Mouse (Mus musculus) brain, adult 2 months (tissue): ENCODE data around the gene Chmp4b.

Source experiments
- DNase-seq: peaks from one replicate; pipeline ENCODE4 v3.0.0; 2011; ENCODE audit warnings: low read depth, low spot score

Gene Chmp4b

DNA sequence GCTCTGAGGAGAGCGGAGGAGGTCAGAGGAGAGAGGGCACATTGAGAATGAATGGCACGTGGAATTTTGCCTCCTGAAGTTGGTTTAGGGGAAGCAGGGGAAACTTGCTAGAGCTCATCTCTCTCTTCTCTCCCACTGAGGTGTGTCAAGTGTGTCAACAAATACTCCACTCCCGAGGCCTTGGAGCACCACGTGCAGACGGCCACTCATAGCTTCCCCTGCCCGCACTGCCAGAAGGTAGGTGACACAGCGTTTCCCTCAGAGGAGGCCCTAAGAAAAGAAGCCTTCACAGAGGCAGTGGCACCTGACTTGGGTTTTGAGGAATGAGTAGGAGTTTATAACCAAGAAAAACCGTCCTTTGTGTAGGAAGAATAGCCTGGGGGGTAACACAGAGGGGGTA lies 10.3 kb upstream of the Chmp4b start:
- DNase-seq, result no peak

DNA sequence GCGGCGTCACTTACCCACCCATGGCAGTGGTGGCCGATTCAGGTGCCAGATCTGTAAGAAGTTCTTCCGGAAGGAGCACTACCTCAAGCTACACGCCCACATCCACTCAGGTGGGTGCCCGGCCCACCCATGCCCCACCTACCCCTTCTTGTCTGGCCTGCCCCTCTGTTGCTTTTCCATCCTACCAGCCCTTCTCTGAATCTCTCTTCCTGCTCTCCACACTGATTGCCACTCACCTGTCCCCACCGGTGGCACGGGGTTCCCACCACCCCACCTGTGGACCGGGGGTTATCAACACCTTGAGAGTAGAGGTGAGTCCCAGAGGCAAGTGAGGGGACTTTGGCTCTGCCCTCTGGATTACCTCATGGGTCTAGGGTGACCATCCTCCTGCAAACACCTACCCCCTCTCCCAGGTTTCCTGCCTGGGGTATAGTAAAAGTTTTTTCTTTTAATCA lies 9.5 kb upstream of the Chmp4b start:
- DNase-seq, result no peak

DNA sequence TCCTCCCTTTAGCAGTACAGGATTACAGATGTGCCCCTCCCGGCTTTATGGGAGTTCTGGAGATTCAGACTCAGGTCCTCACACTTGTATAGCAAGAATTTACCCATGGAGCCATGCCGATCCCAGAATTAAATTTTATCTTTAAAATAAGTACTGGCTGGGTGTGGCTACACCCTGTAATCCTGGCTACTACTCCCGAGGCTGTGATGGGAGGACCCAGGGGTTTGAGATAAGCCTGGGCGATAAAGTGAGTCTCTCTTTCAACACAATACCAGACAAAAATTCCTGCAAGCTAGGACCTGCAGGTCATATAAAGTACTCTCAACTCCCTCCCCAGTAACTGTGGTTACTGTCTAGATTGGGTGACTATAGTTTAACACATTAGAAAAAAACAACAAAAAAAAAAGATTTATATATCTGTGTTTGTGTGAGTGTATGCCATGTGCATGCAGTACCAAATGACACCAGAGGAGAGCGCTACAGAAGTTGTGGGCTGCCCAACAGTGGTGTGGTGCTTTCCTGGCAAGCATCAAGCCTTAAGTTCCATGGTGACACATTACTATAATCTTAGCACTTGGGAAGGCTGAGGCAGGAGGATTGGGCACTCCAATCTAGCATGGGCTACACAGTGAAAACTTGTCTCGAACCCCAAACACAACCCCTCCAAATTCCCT lies 8.7 kb upstream of the Chmp4b start:
- DNase-seq, result no peak

DNA sequence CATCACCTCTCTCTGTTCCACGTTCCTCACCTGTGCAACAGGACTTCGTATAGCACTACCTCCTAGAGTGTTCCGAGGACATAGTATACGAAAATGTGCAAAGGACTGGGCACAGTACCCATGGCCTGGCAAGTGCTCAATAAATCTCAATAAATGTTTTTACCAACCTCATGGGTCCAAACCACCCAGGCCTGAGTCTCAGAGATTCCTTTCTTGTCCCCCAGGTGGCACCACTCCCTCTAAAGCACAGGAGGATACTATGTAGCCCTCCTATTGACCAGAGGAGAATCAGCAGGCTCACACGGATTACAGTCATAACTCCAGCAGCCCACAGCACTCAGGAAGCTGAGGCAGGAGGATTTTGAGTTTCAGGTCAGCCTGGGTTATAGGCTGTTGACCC lies 4.9 kb upstream of the Chmp4b start:
- DNase-seq, result peak; percentile 43

DNA sequence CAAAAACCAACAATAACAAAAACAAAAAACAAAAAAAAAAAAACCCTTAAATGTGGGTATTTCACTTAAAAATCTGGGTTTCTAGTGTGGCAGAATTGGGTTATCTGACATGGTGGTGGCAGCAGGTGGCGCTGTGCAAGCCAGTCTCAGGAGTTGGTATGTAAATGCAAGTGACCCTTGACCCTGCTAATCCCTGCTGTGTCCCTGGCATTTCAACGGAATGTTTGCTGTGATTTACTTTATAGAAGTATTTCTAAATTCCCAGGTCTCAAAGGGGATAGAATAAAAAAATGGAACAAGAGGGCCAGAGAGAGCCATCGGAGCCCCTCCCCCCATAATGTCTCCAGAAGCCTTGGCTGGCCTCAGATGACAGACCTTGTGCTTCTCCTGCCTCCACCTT lies 3.4 kb upstream of the Chmp4b start:
- peak; percentile 53 for DNase-seq

DNA sequence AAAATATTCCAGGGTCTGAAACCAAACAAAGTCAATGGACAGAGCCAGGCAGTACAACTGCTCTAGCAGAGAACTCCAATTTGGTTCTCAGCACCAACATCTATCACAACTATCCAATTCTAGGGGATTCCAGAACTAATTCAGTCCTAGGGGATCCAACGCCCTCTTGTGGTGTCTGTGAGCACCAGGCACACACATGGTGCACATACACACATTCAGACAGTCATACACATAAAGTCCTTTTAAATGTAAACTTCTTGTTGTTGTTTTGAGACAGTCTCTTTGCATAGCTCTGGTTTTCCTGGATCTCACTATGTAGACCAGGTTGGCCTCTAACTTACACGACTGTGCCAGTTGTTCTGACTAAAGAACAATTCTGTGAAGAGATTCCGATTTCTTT lies 1.1 kb upstream of the Chmp4b start:
- no peak for DNase-seq

DNA sequence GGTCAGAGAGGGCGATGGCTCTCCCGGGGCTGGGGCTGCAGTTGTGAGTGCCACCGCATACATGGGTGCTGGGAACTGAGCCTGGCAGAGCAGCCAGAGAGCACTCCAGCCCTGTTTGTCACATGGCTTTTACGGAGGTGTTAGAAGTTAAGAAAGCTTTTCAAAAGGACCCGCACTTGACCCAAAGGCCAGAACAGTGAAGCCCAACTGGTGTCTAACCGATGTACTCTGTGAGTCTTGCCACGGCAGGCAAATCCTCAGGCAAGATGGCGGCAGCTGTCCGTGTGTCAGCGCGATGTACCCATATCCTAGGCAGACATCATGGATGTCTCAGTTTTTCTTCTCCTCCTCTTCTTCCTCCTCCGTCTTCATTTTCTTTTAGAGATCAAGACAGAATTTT lies 3.5 kb downstream of the Chmp4b start:
- no peak for DNase-seq

DNA sequence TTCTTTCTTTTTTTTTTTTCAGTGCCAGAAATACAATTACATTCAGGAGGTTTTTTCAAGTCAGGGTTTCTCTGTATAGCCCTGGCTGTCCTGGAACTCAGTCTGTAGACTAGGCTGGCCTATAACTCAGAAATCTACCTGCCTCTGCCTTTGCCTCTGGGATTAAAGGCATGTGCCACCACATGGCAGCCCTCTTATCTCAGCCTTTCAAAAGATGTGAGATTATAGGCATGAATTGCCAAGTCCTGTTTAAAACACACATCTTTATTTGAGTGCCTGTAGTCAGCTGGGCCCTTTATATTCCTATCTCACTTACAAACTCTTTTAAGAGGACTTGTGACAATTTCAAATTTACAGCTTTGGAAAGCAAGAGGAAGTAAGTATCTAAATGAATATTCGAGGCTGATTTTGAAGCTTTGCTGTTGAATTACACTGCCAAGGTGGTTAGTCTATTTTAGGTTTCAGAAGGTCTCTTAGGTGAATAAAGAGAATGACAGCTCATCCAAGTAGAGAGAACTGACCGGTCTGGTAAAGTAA lies 4.4 kb downstream of the Chmp4b start:
- DNase-seq, result no peak

DNA sequence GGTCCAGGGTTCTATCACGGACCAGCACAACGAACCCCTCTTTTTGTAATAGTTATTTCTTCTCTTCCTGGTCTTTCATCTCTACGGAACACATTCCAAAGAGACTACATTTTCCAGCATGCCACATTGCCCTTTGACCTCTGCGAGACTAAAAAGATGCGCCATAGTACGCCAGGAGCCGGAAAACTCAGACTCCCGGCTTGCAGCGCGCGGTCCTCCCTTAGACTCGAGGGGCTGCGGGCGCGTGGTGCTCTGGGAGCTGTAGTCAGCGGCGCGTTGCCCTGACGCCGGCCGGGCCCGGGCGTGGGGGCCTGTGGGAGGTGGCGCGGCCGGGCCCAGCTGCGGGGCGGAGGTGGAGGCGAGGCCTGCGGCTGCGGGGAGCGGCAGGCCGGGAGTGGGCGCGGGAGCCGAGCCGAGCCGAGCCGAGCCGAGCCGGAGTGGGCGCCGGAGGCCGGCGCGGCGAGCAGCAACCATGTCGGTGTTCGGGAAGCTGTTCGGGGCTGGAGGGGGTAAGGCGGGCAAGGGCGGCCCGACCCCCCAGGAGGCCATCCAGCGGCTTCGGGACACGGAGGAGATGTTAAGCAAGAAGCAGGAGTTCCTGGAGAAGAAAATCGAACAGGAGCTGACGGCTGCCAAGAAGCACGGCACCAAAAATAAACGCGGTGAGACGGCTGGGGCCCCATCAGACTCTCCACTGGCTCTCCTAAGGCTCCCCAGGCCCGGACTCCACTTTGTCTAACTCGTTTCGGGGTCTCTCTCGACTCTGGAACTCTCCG lies 5.4 kb downstream of the Chmp4b start:
- peak; percentile 99 for DNase-seq

DNA sequence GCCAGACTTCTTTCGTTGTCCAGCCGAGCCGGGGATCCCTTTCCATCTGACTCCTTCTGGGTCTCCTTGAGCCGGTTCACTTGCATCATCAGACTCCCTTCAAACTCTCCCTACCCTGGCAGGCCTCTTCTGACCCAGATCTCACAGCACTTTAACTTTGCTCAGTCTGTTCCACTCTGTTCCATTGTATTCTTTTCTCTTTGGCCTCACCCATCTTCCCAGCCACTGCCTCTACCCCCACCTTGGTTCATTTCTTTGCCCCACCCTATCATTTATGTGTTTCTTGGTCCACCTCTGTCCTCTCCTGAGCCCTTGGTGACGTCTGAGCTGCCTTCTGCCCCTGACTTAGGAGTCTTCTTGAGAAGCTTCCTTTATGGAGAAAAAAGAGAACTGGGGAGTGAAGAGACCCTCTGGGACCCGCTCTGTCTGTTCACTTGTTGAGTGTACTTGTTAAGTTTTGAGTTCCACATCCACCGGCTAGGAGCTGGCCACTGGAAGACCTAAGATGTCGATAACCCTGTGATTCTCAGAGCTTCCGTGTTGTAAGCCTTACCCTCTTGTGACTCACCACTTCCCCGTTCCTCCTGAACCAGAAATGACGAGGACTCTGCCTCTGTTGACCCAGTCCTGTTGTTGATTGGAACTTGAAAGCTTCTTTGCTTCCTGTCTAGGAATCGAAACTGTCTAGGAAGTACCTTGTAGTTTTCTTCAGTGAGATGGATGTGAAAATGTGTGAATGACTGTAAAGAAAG lies 6.2 kb downstream of the Chmp4b start:
- DNase-seq, result peak; percentile 54

DNA sequence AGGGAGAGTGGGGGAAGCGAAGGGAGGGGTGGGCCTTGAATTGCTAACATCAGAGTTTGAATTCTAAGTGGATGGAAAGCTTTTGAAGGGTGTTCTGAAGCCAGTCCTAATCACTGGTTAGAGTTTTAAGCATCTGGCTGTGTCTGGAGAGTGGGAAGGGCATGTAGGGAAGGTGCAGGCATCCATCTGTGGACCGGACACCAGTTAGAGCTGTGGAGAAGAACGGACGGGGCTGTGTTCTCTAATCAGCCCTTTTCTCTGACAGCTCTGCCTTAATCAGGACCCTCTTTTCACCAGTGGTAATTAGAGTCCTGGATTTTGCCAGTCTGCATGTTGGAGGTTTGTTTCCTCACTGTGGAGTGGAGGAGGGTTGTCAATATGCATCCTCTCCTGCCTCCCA lies 7.6 kb downstream of the Chmp4b start:
- no peak for DNase-seq

DNA sequence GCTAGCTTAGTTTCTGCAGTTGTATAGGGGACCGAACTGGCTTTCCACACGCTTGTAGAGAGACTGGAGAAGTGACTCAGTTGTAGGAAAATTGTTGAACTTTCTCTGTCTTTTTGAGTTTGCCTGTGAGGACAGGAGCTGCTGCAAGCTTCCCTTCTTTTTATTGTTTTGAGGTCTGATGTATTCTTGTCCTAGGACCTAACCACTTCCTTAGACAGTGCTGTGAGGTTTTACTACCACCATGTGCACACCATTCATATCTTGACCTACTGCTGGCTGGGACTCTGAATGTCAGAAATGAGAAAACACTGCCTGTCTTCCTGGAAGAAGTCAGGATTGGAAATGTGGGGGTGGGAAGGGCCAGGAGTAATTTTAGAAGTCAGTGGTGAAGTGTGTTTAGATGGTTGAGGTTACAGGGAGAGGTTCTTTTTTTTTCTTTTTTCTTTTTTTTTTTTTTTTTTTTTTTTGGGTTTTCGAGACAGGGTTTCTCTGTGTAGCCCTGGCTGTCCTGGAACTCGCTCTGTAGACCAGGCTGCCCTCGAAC lies 8.1 kb downstream of the Chmp4b start:
- DNase-seq, result no peak

DNA sequence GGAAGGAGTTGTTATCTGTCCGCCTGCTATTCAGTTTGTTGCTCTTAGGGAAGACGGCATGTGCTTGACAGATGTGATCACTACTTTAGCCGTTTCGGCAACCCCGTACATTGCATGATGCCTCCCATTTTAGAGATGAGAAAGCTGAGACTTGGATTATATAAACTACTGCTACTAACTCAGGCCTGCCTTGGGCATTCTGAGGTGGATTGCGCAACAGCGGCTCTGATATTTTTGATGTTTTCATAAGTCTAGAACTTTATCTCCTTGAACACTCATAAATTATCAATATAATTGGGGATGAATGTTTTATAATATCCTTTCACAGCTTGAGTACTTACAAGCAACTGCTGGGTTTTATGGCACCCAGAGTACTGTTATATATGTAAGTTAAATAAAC lies 17.2 kb downstream of the Chmp4b start:
- no peak for DNase-seq

DNA sequence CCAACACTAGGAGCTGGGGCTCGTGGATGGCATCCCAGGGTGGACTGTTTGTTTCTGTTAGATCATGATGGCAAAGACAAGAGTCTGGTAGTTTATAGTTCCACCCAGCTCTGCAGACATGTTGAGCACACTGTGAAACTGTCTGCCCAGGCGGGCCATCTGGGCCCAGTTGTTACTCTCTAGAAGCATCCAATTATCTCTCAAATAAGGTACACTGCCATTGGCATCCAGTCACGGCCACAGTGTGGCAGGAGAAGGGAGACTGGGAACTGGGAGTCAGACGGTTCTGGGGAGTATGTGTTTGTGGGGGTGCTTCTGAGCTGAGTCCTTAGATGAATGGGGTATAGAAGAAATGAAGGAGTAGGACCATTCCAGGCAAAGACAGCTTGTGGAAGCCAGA lies 18.6 kb downstream of the Chmp4b start:
- DNase-seq, result peak; percentile 81

DNA sequence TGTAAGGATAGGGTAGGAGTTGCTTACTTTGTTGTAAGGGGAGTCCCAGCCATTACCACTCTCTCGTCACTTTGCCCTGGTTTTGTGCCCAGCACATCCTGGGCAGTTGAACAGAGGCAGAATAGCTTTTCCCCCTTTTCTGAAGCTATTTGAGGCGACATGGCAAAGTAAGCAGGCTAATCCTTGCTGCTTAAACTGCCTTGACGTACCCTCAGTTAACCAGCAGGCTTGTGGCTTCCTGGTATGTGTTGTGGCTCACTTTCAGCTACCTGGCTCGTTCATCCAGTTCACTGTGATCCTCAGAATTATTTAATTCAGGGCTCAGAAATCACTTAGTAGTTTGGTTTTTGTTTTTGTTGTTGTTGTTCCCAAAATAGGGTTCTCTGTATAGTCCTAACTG lies 19.2 kb downstream of the Chmp4b start:
- no peak for DNase-seq

DNA sequence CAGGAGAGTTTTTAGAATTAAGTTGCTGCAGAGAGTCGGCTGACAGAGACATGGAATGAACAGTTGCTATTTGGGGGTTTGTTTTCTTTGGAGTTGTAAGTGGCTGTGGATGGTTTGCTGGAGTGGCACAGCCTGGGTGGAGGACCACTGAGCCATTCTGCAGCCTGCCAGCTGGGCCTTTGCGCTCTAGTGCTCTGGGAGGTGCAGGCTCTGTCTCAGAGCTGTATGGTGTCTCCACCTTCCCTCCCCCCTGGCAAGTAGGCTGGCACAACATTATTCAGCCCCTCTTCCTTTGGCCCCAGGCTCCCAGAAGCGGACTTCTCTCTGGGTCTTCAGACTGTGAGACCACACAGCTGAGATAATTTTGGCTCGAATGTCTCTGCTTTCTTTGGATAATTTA lies 22.5 kb downstream of the Chmp4b start:
- no peak for DNase-seq

DNA sequence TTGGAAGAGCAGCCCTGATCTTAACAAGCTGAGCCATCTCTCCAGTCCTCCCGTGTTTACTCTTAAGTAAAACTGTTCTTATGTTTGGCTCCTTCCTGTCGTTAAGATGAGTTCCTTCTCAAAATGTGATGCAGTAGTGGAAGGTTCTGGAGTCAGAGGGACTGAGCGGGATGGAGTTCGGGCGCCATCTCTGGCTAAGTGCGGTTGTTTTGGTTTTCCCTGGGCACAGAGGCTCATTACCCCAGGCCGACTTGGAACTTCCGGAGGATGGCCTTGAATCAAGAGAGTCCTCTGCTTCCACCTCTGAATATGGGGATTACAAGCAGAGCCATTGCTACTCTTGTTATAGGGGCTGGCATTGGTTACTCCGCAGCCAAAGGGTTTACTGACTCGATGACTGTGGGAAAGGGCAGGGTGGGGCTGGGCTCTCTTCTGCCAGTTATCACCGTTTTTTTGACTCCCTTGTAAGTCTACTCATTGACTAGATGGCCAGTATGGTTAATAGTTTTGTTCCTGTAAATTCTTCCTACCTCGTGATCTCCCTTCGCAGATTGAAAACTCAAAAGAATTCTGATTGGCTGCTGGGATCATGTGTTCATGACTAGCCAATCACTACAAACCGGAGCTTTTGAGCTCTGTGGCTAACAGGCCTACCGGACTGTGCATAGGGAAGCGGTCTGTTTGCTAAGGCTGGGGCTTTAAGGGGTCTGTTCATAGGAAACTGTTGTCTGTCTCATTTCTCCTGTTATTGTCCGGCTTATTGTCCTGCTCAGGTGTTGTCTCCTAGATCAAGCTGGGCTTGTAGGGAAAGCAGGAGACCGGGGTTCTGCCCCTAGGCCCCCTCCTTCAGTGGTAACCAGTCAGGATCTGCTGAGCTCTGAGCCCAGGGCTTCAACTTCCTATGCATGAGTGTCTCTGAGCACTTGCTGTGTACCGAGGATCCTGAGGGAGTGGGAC lies 25.4 kb downstream of the Chmp4b start:
- DNase-seq, result peak; percentile 82

DNA sequence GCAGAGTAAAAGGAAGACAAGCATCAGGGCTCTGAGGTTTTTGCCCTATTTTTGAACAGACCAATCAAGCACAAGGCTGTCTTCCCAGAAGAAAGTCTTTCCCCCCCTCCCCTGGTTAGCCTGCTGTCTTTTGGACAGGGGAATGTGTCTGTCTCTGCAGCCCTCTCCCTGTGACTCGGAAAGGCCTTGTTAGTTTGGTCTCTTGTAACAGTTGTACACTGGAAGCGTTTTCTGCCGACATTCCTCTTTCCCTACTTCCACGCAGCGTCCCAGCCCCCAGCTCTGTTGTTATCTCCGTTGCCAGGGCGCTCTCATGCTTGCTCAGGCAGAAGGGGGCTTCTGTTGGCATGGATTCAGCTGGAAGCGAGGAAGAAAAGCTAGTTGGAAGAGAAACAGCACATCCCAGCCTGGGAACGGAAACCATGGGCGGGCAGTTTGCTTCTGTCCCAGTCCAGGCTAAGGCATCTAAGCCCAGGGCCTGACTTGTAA lies 26.2 kb downstream of the Chmp4b start:
- peak; percentile 77 for DNase-seq

DNA sequence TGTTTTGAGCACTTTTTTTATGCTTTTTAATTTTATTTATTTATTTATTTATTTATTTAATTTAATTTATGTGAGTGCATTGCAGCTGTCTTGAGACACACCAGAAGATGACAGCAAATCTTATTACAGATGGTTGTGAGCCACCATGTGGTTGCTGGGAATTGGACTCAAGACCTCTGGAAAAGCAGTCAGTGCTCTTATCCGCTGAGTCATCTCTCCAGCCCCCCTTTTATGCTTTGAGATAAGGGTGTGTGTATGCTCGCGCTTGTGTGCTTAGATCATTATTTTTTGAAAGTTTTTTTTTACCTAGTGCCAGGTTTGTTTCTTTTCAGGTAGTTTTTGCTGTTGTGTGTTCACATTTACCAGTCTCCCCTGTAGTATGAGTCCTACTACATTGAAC lies 27.5 kb downstream of the Chmp4b start:
- DNase-seq, result no peak

DNA sequence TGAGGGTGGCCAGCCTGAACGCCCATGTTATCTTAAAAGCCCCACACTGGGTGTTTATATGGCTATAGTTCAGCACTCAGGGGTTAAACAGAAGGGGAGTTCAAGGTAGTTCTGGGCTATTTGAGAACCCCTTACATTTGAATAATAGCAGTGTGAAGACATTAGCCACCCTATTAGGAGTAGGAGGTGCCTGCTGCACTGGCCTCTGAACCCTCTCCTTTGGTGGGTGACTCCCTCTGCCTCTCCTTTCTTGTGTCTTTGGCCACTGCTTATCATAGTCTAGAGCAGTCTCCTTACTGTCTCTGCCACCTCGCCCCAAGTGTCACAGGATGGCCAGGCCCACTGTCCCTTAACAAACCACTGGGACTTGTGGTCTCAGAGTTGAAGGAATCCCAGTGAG lies 28.8 kb downstream of the Chmp4b start:
- DNase-seq, result no peak

DNA sequence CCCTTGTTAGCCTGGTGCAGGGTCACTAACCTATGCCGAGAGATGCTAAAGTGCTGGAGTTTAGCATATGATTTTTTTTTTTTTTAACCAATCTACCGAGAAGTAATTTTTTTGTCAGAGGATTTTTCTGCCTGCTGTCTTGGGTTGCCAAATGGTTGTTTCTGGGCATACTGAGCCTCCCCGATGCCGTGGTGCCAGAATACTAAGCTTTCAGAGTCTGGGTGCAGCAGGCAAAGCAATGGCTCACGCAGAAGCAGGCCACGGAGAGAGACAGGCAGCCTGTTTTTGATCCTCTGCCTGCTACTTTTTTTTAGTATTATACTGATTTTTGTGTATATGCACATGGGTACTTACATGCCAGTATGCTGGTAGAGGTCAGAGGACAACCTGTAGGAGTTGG lies 29.4 kb downstream of the Chmp4b start:
- peak; percentile 53 for DNase-seq
